Mouse (Mus musculus) neural tube, embryonic 14.5 days (tissue): ENCODE results near the gene Phkb. TPM values are rescaled to one million over a fixed set of nuclear protein-coding genes. Genes with fewer than 3 reads are reported as not detected.
"Not testable (repeated sequence)": the region's sequence is repeated elsewhere in the genome, so short reads cannot be mapped to it uniquely, and the experiment has no call there.

Source experiments
- ATAC-seq: fragments of 200-750 bp; cut with Nextera tagmentation; 2 replicates; pipeline ENCODE4 v1.8.0; 2017; ENCODE audit warnings: low read depth, mild to moderate bottlenecking, moderate TSS enrichment, moderate library complexity
- H3K27ac ChIP-seq: fragments of 300-500 bp; sonication (generic); 2 replicates; pipeline ENCODE4 v1.5.1; 2014; ENCODE audit warnings: low read depth, mild to moderate bottlenecking, control low read depth, low read length, moderate library complexity, mixed read lengths
- H3K27me3 ChIP-seq: fragments of 300-500 bp; sonication (generic); 2 replicates; pipeline ENCODE4 v1.6.1; 2014; ENCODE audit warnings: low read length; ENCODE audit not compliant: control insufficient read depth, insufficient read depth
- H3K36me3 ChIP-seq: fragments of 300-500 bp; sonication (generic); 2 replicates; pipeline ENCODE4 v1.6.1; 2014; ENCODE audit warnings: low read length, mixed read lengths; ENCODE audit not compliant: control insufficient read depth, insufficient read depth
- H3K4me1 ChIP-seq: fragments of 300-500 bp; sonication (generic); 2 replicates; pipeline ENCODE4 v1.6.1; 2014; ENCODE audit warnings: low read length; ENCODE audit not compliant: control insufficient read depth, insufficient read depth
- H3K4me2 ChIP-seq: fragments of 300-500 bp; sonication (generic); 2 replicates; pipeline ENCODE4 v1.6.1; 2014; ENCODE audit warnings: mild to moderate bottlenecking, low read depth, low read length, control low read depth
- H3K4me3 ChIP-seq: fragments of 300-500 bp; sonication (generic); 2 replicates; pipeline ENCODE4 v1.5.1; 2014; ENCODE audit warnings: low read depth, low read length, control low read depth, mixed read lengths
- H3K9ac ChIP-seq: fragments of 300-500 bp; sonication (generic); replicated peaks from 2 replicates; pipeline ENCODE4 v1.6.1; 2014; ENCODE audit warnings: low read depth, mild to moderate bottlenecking, control low read depth, low read length, mixed read lengths
- H3K9me3 ChIP-seq: fragments of 300-500 bp; sonication (generic); 2 replicates; pipeline ENCODE4 v1.6.1; 2016; ENCODE audit warnings: low read length; ENCODE audit not compliant: control insufficient read depth
- WGBS: fragments of 180-500 bp; shearing (Covaris S2); extraction: QIAGEN DNeasy Blood & Tissue Kit; methylation state at CpG from one replicate; pipeline ENCODE4 v1.1.7; 2014; 5-methylcytosine and 5-hydroxymethylcytosine counted together
- polyA plus RNA-seq: library from polyadenylated mRNA; unstranded; fragments of >200 nt; fragmentation: Nextera tagmentation; extraction: Ambion mirVana; gene quantifications from 2 replicates; pipeline ENCODE4 v1.2.1, GENCODE M21; 2014

Gene Phkb
- 49.3 and 52.8 TPM in 2 replicates for polyA plus RNA-seq

GRCm38 (mm10) chr8:85840657-85841488 lies at the start of gene Phkb, which contains the start of gene Itfg1:
Phkb (plus strand) TSS chr8:85840959.
Itfg1 (minus strand) TSS chr8:85840921.
- H3K9ac ChIP-seq, result peak within 1 kb of the TSS; percentile 92
- no peaks in the 10 kb centered on the region for H3K27me3 ChIP-seq
- WGBS, result 1% methylated on average over 46 of the region's 54 CpGs
- ATAC-seq, result peak; percentile 98
- H3K4me1 ChIP-seq, result peaks cover 12% of the 10 kb centered on the region
- H3K36me3 ChIP-seq, result peaks cover 13% of the 10 kb centered on the region; the same call in 1 of the 2 replicates
- H3K27ac ChIP-seq, result peak within 1 kb of the TSS; percentile 95
- peak within 1 kb of the TSS; percentile 90 for H3K4me3 ChIP-seq
- no peaks in the 10 kb centered on the region for H3K9me3 ChIP-seq
- peak within 1 kb of the TSS; percentile 80 for H3K4me2 ChIP-seq

DNA sequence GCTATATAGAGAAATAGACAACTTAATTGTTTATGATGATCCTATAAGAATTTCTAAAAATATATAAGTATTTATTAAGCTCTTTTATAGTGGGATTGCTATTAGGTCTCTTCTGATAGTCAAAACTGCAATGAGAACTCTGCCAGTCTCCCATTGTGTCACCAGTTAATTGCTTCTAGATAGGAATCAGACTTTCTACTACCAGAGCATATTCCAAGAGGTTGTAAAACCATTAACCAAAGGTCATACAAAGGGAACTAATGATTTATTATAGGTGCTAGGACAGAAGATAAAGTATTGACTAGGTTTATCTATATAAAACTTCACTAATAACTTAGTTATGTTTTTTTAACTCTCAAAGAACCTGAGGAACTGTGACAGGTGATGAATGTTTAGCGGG lies 44.4 kb upstream of the Phkb start:
- ATAC-seq, H3K27ac ChIP-seq: not testable (repeated sequence)
- WGBS, result 100% methylated on average over 1 of the region's 1 CpGs

GRCm38 (mm10) chr8:85800164-85800563 lies 40.6 kb upstream of the Phkb start:
- Histone ChIP-seq H3K4me1 (no peaks in the 10 kb centered on the region), H3K9ac (no peak overlapping the region), H3K4me2 (no peak overlapping the region), H3K27me3 (no peaks in the 10 kb centered on the region), H3K4me3 (no peak overlapping the region), H3K9me3 (no peaks in the 10 kb centered on the region), H3K27ac (no peak overlapping the region), H3K36me3 (peaks cover 4% of the 10 kb centered on the region; the same call in 1 of the 2 replicates)
- 96% methylated on average over 1 of the region's 1 CpGs for WGBS
- ATAC-seq, result no peak

More for the DNA sequence above, 44.4 kb upstream of the Phkb start:
- not testable (repeated sequence) for H3K4me3 ChIP-seq, H3K9me3 ChIP-seq, H3K4me2 ChIP-seq, H3K27me3 ChIP-seq, H3K4me1 ChIP-seq, H3K36me3 ChIP-seq, H3K9ac ChIP-seq

DNA sequence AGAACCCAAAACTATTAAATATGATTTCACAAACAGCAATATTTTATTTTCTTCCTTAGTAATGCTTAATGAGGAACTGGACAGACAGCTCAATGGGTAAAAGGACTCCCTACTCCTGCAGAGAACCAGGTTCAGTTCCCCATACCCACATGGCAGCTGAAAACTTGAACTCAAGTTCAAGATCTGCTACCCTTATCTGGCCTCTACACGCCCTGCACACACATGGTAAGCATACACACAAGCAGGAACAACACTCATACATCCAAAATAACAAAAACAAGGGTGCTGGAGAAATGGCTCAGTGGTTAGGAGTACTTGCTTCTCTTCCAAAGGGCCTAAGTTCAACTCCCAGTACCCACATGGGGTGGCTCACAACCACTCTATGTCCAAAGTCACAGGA lies 39.4 kb upstream of the Phkb start:
- ATAC-seq, result no peak
- no peak overlapping the region for H3K4me2 ChIP-seq
- H3K9ac ChIP-seq, result no peak overlapping the region
- H3K4me1 ChIP-seq, result no peaks in the 10 kb centered on the region
- H3K27ac ChIP-seq, result no peak overlapping the region
- WGBS, result 97% methylated on average over 1 of the region's 1 CpGs
- peaks cover 4% of the 10 kb centered on the region; the same call in 1 of the 2 replicates for H3K36me3 ChIP-seq
- no peaks in the 10 kb centered on the region for H3K9me3 ChIP-seq
- no peak overlapping the region for H3K4me3 ChIP-seq
- no peaks in the 10 kb centered on the region for H3K27me3 ChIP-seq

- Histone ChIP-seq H3K4me2 (no peak overlapping the region), H3K27ac (no peak overlapping the region), H3K4me3 (no peak overlapping the region), H3K36me3 (no peaks in the 10 kb centered on the region), H3K27me3 (no peaks in the 10 kb centered on the region), H3K4me1 (no peaks in the 10 kb centered on the region), H3K9ac (no peak overlapping the region), H3K9me3 (no peaks in the 10 kb centered on the region)
- no peak for ATAC-seq
Observed at GRCm38 (mm10) chr8:85813621-85814020, 27.1 kb upstream of the Phkb start.

- peak overlapping the region; percentile 90 for H3K4me3 ChIP-seq
- 1% methylated on average over 21 of the region's 21 CpGs for WGBS
- peaks cover 12% of the 10 kb centered on the region for H3K4me1 ChIP-seq
- ATAC-seq, result no peak
- peak overlapping the region; percentile 95 for H3K27ac ChIP-seq
- peak overlapping the region; percentile 80 for H3K4me2 ChIP-seq
- peak overlapping the region; percentile 92 for H3K9ac ChIP-seq
- H3K27me3 ChIP-seq, result no peaks in the 10 kb centered on the region
- no peaks in the 10 kb centered on the region for H3K9me3 ChIP-seq
- peaks cover 16% of the 10 kb centered on the region; the same call in 1 of the 2 replicates for H3K36me3 ChIP-seq
Observed at GRCm38 (mm10) chr8:85839916-85840656, 673 bp upstream of the Phkb start.

GRCm38 (mm10) chr8:85841489-85841795 lies 683 bp downstream of the Phkb start:
- Histone ChIP-seq H3K4me3 (peak overlapping the region; percentile 90), H3K36me3 (peaks cover 13% of the 10 kb centered on the region; the same call in 1 of the 2 replicates), H3K9me3 (no peaks in the 10 kb centered on the region), H3K27ac (no peak overlapping the region), H3K4me1 (peaks cover 12% of the 10 kb centered on the region), H3K27me3 (no peaks in the 10 kb centered on the region), H3K4me2 (peak overlapping the region; percentile 80), H3K9ac (no peak overlapping the region)
- 16% methylated on average over 4 of the region's 4 CpGs for WGBS
- ATAC-seq, result no peak

GRCm38 (mm10) chr8:85845887-85846286 lies 5.1 kb downstream of the Phkb start:
- Histone ChIP-seq H3K9ac (no peak overlapping the region), H3K27me3 (no peaks in the 10 kb centered on the region), H3K36me3 (no peaks in the 10 kb centered on the region), H3K4me2 (no peak overlapping the region), H3K27ac (no peak overlapping the region), H3K9me3 (no peaks in the 10 kb centered on the region), H3K4me1 (0 out of 2 replicates have a peak, but pooled peaks cover 3% of the 10 kb centered on the region), H3K4me3 (no peak overlapping the region)
- no peak for ATAC-seq
